Mouse (Mus musculus): Measurements from ENCODE around the gene Dnah10.

Dnah10 gene

DNA sequence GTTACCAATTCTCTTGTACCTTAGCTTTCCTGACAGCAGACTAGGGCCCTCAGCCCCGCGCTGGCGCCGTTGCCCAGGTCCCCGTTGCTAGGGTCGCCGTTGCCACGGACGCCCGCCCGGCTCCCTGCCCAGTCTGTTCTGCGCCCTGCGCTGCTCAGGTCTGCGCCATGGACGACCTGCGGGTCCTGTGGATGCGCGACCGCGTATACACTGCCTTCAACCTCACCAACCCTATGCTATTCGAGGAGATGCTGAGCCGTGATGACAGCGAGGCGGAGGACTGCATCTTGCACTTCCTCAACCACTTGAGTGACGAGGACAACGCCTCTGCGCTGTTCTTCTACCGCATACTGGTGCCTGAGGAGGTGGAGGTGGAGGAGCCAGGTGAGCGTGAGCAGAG lies at the start of gene Dnah10:
TSS of gene Dnah10 (plus strand) at position 89 of the 400 bp plus-strand sequence.
- 14% methylated on average over 29 of the region's 29 CpGs for WGBS

DNA sequence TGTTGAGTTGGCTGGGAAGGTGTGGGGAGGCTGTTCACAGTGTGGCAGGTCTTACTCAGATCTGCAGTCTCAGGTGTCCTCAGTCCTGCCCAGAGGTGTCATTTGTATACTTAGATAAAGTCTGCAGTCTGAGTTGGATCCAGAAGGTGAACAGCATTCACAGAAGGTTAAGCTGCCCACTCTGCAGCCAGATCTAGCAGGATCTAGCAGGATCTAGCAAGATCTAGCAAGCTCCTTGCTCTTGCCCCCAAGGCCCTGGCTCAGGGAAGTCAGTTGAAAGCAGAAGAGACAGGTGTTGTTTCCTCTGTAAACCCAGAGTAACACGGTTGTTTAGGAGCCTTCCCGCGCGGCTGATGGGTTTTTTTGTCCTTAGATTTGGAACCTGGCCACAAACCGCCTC lies 11.1 kb upstream of the Dnah10 start:
- 69% methylated on average over 5 of the region's 5 CpGs for WGBS

DNA sequence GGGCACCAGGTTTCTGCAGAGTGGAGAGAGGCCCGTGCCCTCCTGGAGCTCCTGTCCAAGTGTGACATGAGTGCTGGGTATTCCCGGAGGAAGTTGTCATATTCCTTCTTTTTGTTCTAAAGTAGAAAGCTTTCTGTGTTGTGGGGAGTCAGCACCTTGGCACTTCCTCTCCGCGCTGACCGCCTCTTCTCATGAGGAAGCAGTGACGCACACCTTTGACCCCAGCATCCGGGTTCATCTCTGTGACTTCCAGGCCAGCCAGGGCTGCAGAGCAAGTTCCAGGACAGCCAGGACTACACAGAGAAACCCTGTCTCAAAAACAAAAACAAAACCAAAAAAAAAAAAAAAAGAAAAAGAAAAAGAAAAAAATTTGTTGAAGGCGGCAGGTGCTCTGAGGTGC lies 9.8 kb upstream of the Dnah10 start:
- WGBS, result 80% methylated on average over 8 of the region's 8 CpGs

DNA sequence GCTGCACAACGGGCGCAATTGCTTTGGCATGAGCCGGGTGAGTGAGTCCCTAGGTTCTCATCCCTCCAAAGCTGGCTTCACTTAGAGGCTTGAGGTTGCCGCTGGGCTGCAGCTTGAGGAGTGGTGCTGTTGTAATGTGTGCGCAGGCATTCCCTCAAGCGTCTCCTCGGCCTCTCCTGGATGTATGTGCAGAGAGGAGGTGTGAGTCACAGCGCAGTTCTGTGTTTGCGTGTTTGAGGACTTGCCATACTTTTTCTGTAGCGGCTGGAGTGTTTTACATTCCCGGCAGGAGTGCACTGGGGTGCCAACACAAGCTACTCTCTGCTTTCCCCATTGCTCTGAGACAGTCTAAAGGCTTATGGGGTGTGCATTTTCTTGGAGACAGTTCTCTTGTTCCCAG lies 6.9 kb upstream of the Dnah10 start:
- 80% methylated on average over 11 of the region's 11 CpGs for WGBS

DNA sequence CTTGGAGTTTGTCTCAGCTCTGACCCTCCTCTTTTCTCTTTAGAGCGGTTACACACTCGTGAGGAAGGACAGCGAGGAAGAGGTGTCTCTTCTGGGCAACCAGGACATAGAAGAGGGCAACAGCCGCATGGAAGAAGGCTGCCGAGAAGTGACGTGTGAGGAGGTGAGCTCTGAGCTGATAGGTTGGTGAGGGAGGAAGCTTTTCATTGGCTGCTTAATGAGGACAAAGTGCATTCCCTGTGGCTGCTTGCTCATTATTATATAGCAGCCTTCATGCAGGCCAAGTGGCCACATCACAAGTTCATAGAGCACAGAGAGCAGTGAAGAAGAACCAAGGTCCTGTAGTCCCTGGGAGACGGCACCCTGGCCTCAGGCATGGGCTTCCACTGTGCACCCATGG lies 6.5 kb upstream of the Dnah10 start:
- 87% methylated on average over 7 of the region's 7 CpGs for WGBS

DNA sequence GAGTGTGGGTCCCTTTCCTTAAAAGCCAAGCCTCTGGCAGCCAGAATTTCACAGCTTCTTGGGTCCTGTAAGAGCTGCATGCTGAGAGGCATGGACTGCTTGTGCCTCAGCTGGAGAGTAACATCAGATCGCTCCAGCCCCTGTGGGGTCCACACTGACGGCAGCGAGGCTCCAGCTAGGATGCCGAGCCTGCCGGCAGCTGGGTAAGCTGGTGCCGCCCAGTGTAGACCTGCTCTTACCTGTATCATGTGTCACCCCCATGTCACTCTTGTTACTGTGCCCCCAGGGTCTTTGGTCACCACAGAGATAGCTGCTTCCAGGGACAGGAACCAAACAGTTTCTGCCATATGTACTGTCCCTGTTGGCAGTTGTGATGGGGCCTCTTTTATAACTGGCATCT lies 1.8 kb upstream of the Dnah10 start:
- 94% methylated on average over 6 of the region's 6 CpGs for WGBS

DNA sequence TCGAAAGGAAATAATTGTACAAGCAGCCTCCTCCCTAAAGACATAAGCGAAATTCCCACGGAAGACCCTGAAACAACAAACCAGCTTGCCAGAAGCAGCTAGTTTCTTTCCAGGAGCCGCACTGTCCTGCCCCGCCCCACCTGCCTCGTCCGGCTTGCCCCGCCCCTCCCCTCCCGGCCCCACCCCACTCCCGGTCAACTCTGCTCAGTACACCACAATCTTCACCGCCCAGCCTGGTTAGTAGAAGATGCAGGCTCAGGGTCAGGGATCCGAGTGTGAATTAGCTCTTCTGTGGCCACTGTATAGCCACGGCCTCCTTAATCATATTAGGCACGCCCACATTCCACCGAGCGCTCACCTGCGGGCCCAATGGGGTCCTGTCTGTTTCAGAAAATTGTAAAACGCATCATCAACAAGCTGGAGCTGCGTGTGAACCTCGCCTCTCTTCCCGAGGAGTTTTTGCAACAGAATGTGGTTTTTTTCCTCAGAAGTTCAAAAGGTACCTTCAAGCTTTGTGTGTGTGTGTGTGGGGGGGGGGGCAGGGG lies 4.8 kb downstream of the Dnah10 start:
- 19% methylated on average over 21 of the region's 21 CpGs for WGBS

DNA sequence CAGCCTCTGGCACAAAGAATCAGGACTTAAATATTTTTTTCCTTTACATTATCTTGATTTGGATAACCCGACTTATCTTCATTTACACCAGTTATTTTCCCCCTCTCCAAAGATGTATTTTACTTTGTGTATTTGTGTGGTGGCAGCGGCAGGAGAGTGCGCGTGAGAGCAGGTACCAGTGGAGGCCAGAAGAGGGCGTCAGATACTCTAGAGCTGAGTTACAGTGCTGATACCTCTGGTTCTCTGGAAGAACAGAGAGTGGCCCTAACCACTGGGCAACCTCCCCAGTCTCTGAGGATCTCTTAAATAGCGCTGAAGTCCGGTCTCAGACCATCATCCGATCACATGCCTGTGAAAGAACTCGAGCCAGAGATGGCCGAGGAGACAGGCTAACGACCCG lies 9.1 kb downstream of the Dnah10 start:
- WGBS, result 89% methylated on average over 12 of the region's 12 CpGs

DNA sequence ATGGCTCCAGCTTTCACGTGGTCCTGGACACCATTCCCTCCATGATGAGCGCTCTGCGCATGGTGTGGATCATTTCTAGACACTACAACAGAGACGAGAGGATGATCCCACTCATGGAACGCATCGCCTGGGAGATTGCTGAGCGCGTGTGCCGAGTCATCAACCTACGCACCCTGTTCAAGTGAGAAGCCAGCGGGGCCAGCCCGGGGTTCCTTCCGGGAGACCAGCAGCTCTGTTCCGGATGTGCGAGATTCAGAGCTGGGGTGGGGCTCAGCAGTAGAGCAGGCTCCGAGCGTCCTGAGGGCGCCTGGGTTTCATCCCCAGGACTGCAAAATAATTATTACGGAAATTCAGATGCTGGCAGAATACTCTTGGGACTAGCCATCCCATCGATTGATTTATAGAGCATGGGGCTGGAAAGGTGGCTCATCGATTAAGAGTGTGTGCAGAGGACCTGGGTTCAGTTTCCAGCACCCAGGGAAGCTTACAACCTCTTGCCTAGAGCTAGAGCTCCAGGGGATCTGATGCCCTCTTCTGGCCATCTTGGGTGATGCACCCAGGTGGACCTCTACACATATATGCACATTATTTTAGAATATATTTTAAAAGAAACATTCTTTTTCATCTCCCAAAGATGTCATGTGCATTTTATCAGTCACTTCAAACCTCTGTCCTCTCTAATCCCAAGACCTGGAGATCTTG lies 17.2 kb downstream of the Dnah10 start:
- WGBS, result 96% methylated on average over 21 of the region's 21 CpGs

DNA sequence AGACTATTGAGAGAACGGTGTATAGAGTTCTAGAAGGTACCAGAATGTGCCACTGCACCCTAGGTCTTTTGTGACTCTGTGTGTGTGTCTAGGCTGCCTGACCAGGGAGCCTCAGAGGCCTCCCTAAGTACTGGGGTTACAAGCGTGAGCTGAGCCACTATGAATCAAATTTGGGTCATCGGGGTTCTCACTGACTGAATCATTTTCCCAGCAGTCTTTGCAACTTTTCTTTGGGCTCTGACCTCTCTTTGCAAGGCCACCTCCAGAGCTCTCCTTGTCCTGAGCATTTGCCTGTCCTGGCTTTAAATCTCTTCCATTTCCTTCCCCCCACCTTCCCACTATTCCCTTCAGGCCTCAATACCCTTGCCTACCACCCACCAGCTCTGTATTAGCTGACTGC lies 19.0 kb downstream of the Dnah10 start:
- WGBS, result 91% methylated on average over 3 of the region's 3 CpGs

DNA sequence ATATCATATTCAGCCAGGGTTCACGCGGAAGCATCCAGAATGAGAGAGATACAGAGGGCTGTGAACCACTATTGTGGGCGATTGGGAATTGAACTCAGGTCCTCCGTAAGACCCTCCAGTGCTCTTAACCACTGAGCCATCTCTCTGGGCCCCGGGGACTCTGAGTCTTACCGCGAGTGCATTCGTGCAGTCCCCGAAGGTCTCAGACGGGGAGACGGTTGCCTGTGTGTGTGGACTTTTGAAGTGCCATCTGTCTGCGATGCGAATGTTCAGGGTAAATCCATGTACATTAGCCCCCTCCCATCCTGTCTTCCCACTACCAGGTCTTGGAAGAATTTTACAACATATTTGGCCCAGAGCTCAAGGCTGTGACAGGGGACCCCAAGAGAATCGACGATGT lies 21.3 kb downstream of the Dnah10 start:
- WGBS, result 92% methylated on average over 15 of the region's 15 CpGs

DNA sequence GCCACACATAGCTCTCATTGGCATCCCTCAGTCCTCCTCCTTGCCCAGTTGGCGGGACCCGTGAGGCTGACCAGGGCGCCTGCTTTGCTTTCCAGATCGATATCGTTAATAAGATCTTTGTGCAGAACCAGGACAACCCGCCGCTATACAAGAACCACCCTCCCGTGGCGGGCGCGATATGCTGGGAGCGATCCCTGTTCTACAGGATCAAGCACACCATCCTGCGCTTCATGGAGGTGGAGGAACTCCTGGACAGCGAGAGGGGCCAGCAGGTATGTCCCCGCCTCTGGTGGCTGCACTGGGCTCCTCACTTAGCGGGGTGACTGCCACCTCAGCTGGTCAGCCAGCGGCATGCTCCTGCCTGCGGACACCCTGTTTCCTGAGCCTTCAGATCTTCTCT lies 23.4 kb downstream of the Dnah10 start:
- 89% methylated on average over 18 of the region's 18 CpGs for WGBS

DNA sequence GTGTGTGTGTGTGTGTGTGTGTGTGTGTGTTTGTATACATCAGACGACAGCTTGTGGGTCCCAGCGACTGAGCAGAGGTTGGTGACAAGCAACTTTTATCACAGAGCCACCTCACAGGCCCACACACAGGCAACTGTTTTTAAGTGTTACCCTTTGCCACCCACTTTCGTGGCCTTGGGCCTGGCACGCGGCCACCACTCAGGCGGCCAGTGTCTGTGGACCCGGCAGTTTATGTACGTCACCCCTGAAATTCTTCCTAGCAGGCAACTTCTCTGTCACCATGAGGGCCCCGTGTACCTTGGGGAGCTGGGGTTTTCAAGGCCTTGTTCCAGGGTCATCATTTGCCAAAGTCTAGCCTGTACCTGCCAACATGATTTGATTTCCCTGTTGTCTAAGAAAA lies 26.8 kb downstream of the Dnah10 start:
- 71% methylated on average over 9 of the region's 9 CpGs for WGBS

DNA sequence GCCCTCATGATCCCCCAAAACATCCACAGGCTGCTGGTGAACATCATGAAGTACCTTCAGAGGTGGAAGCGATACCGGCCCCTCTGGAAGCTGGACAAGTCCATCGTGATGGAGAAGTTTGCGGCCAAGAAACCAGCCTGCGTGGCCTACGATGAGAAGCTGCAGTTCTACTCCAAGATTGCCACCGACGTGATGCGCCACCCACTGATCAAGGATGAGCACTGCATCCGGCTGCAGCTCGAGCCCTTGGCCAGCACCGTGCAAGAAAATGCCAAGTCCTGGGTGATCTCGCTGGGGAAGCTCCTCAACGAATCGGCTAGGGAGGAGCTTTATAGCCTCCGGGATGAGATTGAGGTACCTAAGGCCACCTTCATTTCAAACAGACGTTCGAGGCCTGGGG lies 36.1 kb downstream of the Dnah10 start:
- WGBS, result 69% methylated on average over 18 of the region's 18 CpGs

DNA sequence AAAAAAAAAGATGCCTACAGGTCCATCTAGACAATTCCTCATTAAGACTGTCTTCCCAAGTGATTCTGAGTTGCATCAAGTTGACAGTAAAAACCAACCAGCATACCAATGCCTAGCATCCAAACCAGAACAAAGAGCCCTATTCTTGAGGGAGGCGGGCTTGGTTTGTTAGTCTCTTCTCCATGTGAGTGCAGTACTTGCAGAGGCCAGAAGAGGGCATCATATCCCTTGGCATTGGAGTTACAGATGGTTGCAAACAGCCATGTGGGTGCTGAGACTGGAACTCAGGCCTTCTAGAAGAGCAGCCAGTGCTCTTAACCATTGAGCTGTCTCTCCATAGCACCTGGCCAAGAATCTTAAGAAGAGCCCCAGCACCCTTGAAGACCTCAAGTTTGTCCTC lies 36.9 kb downstream of the Dnah10 start:
- 90% methylated on average over 1 of the region's 1 CpGs for WGBS

DNA sequence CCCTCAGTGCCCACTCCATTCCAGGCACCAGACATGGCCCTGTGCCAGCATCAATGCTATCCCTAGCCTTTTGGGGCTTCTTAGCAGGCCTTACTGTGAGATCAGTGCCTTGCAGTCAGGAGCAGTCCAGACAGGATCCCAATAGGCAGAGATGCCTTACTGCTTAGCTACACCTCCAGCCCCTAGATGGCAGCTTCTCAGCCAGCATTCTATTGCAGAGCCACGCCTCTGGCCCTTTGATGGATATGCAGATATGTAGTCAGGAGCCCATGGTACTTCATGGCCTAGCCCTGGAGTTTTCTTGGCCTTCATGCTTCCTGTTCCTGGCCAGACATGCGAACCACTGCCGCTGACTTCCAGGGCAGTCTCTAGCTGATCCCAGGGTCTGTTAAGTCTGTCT lies 49.7 kb downstream of the Dnah10 start:
- 88% methylated on average over 3 of the region's 3 CpGs for WGBS

DNA sequence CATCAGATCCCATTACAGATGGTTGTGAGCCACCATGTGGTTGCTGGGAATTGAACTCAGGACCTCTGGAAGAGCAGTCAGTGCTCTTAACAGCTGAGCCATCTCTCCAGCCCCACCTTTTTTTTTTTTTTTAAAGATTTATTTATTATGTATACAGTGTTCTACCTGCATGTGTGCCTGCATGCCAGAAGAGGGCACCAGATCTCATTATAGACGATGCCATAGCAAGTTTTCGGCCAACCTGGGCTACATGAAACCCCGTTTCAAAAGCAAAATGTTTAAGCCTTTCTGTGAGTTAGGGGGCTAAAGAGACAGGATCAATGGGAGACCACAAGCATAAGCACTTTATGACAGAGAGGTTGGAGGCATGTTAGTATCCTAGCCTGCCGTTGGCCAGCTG lies 51.4 kb downstream of the Dnah10 start:
- 82% methylated on average over 4 of the region's 4 CpGs for WGBS

DNA sequence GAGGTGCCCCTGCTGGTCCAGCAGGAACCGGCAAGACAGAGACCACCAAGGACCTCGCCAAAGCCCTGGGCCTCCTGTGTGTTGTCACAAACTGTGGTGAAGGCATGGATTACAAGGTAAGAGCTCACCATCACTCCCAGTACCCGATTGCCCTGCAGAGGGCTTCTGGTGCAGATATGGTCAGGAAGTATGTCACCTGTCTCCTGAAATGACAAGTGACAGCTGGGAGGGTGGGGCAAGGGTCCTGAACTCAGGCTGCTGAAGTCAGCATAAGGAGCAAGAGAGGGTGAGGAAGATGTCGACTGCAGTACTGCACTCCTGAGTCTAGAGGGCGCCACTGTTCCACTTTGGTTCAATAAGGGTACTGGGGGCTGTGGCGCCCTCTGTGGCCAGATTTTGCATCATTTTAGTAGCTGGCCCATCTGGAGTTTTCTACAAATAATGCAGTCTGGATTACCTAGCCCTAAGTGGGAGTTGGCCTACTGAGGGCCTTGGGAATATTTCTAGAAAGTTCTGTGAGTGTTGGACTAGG lies 52.4 kb downstream of the Dnah10 start:
- 67% methylated on average over 6 of the region's 6 CpGs for WGBS

DNA sequence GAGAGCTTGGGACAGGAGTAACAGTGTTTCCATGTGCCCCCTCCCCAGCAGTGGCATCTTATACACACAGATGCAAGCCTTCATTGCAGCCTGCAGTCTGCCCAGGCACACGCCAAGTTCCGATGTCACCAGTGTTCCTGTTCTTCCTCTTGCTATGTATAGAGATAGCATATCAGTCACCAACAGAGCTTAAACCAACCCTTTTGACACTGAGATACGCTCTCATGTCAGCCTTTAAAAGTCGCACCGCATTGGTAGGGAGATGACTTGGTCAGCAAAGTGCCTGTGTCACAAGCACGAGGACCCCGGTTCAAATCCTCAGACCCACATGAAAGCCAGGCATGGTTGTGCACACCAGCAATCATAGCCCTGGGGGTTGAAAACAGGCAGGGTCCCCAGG lies 55.0 kb downstream of the Dnah10 start:
- 93% methylated on average over 7 of the region's 7 CpGs for WGBS

DNA sequence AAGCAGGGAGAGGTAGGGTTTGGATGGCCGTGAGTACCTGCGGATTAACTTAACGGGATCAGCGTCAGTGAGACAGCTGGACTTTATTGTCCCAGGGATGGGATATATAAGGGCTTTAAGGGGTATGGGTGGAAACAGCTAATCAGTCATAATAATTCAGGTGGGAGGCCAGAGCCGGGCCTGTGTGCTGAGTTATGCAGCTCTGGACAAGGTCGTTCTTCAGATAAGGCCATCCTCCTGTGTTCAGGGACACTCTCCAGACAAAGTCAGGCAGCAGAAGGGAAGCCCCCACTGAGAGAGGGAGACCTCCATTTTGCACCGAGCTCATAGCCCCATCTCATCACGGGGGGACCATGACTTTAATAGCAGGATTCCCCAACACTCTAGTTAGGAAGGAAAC lies 56.8 kb downstream of the Dnah10 start:
- 91% methylated on average over 8 of the region's 8 CpGs for WGBS

DNA sequence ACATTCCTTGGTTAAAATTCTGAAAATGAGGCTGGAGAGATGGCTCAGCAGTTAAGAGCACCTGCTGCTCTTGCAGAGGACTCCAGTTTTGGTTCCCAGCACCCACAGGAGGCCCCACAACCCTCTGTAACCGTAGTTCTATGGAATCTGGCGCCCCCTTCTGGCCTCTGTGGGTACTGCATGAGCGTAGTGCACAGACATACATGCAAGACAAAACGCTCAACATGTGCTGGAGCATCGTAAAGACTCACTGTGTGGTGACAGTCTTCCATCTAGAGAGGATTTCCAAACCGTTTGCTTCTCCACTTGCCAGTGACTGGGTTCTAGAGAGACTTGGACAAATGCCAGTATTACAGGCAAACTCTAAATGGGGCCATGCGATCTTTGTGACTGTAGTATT lies 60.8 kb downstream of the Dnah10 start:
- WGBS, result 82% methylated on average over 7 of the region's 7 CpGs

DNA sequence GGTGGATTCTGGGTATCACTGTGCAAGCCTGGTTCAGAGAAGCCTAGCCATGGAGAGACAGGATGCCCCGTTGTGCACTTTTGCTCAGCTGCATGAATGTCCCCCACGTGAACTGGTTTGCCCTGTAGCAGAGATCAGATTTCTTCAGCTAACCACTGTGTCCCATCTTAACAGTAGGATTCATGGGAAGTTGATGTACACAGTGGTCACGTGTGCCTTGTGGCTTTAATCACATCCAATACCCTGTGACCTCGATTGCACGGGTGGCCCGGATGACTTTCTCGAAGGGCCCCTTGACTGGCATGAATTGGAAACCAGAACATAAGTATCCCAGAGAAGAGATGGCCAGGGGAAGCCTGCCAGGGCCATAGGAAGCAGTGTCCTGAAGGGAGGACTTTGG lies 67.2 kb downstream of the Dnah10 start:
- 95% methylated on average over 7 of the region's 7 CpGs for WGBS

DNA sequence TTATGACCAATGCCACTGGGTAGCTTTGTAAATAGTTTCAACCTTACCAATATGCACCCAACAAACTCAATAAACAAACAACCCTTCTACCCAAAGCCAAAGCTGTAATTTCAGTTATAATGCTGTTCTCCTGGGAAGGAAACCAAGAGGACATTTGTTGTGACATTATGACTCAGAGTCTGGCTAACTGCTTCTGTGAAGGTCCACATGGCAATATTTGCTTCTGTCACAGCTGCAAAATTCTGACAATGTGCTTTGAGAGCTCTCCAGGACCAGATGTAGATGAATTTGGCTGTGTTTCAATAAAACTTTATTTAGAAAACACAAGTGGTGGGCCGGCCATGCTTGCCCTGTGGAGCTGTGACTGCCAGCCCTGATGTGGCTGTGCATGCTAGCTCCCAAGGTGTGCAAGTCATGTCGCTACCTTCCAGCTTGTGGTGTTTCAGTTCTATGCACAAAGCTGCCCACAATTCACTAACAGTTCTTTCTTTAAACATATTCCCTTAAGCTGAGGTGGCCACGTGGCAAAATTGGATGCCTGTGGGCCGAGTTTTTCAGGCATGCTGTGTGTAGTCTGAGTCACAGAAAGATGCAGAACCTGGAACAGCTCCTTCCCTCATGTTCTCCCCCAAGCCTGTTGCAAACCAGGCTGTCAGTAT lies 85.0 kb downstream of the Dnah10 start:
- 49% methylated on average over 4 of the region's 4 CpGs for WGBS

All from cerebral cortex, adult 2 months (tissue).